Mouse (Mus musculus) liver, adult 2 months (tissue): ENCODE measurements around the gene Slc18a3.

Source experiments
- CTCF ChIP-seq: fragments of 200-500 bp; IDR thresholded peaks from 2 replicates; pipeline ENCODE4 v1.5.1; 2011; ENCODE audit warnings: low read depth, low read length, control low read depth
- POLR2A ChIP-seq: fragments of 200-500 bp; IDR thresholded peaks from 2 replicates; pipeline ENCODE4 v1.6.1; 2011; ENCODE audit warnings: low read length, control low read depth; ENCODE audit not compliant: insufficient read depth; ENCODE audit errors: extremely low read depth

- no peak for TF ChIP-seq CTCF
- TF ChIP-seq POLR2A: no peak
Measured at GRCm38 (mm10) chr14:32502764-32503688, 38.4 kb upstream of the Slc18a3 start.
